Mouse (Mus musculus) adrenal gland, adult 8-10 months (tissue): ENCODE measurements around the gene Hsd17b12. TPM values are rescaled to one million over a fixed set of nuclear protein-coding genes. Genes with fewer than 3 reads are reported as not detected.

Source experiments
- DNase-seq: peaks from one replicate; pipeline ENCODE4 v3.0.0; 2022
- microRNA-seq, 2 experiments: library from miRNA; unstranded; fragments of <30 nt; microRNA quantifications; one replicate each; pipeline ENCODE4 v1.2.0; 2022
- total RNA-seq, 4 experiments: library from RNA; stranded (reverse); gene quantifications; 2 replicates each; pipeline ENCODE4 v1.2.4; 2022

The Hsd17b12 gene
- total RNA-seq, 4 experiments from 2014 or later, result 138 to 202 (median 172) TPM

DNA sequence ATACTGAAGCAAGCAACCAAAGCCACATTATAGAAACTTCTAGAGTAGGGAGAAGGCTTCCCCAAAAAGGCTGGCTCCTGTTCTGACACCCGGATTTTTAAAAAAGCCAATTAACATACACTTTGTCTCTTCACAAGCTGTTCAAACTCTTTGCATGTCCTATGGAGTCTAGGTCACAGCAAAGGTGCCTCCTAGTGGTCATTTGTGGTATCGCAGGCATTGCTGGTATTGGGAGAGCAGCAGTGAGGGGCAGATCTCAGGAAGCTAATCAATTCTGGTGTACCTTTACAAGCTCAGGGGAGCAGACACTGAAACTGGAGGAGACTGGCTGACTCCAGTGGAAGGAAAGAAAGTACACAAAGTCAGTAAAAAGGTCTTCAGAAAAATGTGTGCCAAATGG, 155.4 kb downstream of the Hsd17b12 start:
- peak; percentile 72 for DNase-seq

DNA sequence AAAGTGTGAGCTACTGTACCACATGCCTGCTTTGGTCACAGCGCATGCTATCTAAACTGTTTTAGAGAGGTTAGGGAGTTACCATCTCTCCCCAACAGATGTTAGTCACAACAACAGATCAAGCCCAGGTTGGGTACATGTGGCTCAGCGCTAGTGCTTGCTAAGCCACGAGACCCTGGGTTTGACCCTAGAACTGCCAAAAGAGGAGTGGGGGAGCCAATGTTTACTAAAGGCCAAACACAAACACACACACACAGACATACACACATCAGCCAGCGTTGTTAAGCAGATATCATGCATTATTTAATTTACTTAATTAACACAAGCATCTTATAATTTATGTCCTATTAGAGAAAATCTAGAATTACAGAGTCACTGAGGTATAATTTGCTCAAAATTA, 155.8 kb downstream of the Hsd17b12 start:
- no peak for DNase-seq

DNA sequence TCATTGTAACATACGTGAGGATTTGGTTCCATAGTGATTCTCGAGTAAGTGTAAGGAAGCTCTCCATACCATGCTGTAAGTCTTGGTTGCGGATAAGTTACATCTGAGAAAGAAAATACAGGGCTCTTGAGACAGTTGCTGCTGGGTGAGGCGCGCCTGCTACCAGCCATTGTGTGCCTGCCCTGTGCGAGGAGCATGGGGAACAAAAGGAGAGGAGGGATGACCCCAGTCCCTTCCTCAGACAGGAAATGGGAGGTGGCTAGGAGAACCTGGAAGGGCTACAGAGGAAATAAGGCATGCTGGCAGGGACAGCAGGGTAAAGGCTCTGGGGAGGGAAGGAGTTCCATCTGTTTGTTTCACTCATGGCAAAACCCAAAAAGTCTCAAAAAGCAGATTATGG, 156.4 kb downstream of the Hsd17b12 start:
- no peak for DNase-seq

DNA sequence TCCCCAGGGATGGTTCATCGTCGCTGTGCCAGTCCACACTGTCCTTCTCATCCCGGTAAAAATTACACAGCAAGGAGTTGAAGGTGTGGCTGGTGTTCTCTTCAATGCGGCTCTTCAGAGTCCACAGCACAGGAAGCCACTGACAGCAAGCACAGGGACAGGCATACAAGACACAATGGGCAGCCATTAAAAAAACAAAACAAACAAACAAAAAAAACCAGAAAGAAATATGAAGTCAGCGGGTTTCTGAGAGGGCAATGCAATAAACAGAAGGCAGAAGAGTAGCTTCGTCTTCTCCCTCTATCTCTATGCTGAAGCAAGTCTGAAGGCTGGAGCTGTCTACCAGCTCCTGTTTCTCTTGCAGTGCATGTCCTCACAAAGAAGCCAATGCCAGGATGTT, 161.5 kb downstream of the Hsd17b12 start, which contains the start of gene Gm27027:
Gene Gm27027 (minus strand): TSS at position 101 of the 400 bp plus-strand sequence.
- no peak for DNase-seq

DNA sequence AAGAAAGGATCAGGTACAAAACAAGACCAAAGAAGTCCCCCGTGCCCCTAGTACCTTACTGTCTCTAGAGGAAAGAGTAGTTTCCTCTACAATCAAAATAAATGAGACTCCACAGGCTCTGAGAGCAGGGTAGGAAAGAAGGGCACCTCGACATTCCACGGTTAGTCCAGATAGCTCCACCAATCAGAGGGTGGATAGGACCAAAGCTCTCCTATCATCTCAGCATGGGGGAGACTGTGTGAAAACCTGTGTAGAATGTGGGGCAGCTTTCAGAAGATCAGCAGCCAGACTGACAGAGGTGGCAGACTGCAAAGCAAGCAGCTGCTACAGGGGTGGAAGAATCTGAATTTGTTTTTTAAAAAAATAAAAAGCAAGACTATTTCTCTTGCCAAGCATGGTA, 165.0 kb downstream of the Hsd17b12 start:
- no peak for DNase-seq

DNA sequence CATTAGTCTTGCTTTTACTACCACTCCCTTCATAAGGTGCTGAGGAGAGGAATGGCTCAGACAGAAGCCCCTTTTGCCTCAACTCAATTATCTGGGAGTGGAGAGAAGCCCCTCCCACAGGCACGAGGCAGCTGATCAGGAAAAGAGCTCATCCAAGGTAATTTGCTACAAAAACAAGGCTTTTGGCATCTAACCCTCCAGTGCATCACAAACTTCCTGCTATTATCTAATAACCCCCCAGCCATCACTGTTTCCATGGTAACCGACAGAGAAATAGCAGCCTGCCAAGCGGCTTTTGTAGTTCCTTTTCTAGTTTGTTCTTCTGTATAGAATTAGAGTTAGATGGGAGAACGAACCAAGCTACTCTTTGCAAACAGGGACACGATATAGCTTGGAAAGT, 165.5 kb downstream of the Hsd17b12 start:
- peak; percentile 26 for DNase-seq

DNA sequence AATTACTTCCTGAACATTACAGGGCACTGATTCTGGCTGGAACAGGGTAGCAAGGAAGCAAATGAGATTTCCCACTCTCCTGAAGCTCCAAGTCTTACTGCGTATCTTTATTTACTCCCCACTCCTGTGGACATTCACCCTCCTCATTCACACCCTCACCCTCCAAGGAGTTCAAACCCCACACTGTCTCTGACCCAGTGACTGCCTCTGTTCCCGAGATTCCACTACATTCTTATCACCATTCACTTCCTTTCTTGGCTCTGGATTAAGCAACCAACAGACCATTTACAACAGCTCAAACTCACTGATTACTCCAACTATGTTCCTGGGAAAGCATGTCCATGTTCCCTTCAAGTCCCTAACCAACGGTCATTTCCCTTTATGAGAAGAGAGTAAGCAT, 166.4 kb downstream of the Hsd17b12 start:
- no peak for DNase-seq

DNA sequence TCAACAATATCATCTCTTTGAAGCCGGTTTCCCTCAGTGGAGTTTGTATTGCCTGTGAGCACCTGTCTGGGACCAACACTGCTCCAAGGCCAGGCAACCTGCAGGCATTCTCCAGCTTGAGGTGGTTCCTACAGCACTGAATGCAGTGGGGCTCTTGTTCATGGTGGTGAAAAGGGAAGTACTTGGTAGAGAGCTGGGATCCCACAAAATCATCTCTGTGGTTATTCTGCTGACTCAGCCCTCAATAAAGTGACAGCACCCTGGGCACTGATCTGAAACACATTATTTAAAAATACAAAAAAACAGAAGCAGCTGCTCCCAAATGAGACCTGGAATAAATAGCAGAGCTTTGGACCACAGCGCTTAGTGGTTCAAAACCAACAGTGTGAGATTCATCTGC, 169.3 kb downstream of the Hsd17b12 start:
- no peak for DNase-seq

Small RNAs within 50 kb of the gene (microRNA-seq; reads per million reads assigned to microRNA genes)
- 0 reads per million in 2 experiments for gene Gm23630

Other genes starting within 250 kb of the Hsd17b12 start
- gene Gm13889, start 200.8 kb downstream of the Hsd17b12 start, total RNA-seq, result 10 to 100 TPM; 22.6 to 32.3 (median 30.3) TPM
- under 1 TPM in 1 of 4 experiments, not detected in 3; 0.80 TPM for gene Gm27027, start 161.6 kb downstream of the Hsd17b12 start, total RNA-seq
- gene Alkbh3, start 147.2 kb downstream of the Hsd17b12 start, total RNA-seq, result 10 to 100 TPM; 29.9 to 57.4 (median 46.2) TPM
- 10 to 100 TPM; 38.5 to 48.4 (median 41.7) TPM for gene Ttc17, start 248.7 kb upstream of the Hsd17b12 start, total RNA-seq